Mouse (Mus musculus) cerebellum, adult 9-10 months (tissue): ENCODE data around the gene Cul4a.
"Not testable (repeated sequence)": the region's sequence is repeated elsewhere in the genome, so short reads cannot be mapped to it uniquely, and the experiment has no call there.

Experiments used
- DNase-seq: peaks from one replicate; pipeline ENCODE4 v3.0.0; 2022

The Cul4a gene

DNA sequence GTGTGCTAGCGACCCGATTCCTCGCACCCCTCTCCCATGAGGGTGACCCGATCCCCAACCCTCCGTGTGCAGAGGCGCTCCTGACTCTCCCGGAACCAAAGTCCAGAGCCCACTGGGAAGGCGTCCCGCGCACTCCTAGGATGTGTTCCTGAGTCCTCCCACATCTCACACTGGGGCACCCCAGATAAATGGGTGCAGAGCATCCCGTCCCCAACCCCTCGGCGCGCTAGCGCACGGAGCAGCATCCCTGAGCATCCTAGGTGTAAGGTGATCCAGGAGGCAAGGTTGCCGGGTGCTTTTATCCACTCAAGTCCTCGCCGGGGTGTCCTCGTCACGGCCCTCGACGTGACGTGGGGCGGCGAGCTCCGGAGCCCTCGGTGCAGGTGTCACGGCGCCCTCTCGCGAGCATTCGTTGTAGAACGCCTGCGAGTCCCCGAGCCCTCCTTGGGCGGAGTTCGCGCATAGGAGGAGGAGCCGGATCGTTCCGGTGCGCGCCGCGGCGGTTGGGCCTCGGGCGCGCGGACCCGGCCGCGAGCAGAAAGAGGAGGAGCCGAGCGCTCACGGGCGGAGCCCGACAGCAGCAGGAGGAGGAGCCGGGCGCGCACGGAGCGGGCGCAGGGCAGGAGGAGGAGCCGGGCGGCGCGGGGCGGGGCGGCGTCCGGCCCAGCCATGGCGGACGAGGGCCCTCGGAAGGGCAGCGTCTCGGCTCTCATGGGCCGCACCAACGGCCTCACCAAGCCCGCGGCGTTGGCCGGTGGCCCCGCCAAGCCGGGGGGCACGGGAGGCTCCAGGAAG lies at the start of gene Cul4a, which contains the start of gene Pcid2:
TSS of gene Cul4a (plus strand) at position 535 of the 795 bp plus-strand sequence.
TSS of gene Pcid2 (minus strand) at position 373 of the 795 bp plus-strand sequence.
- peak; percentile 96 for DNase-seq

DNA sequence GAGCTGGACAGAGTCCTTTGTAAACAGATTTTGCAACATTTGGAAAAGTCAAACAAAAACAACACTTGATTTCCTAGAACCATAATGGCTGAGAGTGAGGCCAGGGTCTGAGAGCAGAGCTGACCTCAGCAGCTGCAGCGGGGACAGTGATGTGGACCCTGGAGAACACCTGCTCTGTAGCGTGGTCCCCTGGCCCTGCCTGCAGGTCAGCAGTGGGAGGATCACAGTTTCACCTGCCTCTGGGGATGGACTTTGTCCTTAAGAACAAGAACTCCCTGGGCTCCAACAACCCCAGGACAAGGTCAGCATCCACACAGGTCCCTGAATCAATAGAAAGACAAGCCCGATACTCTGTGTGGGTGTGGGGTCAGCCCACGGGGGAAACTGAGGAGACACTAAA lies 48.1 kb upstream of the Cul4a start:
- no peak for DNase-seq

DNA sequence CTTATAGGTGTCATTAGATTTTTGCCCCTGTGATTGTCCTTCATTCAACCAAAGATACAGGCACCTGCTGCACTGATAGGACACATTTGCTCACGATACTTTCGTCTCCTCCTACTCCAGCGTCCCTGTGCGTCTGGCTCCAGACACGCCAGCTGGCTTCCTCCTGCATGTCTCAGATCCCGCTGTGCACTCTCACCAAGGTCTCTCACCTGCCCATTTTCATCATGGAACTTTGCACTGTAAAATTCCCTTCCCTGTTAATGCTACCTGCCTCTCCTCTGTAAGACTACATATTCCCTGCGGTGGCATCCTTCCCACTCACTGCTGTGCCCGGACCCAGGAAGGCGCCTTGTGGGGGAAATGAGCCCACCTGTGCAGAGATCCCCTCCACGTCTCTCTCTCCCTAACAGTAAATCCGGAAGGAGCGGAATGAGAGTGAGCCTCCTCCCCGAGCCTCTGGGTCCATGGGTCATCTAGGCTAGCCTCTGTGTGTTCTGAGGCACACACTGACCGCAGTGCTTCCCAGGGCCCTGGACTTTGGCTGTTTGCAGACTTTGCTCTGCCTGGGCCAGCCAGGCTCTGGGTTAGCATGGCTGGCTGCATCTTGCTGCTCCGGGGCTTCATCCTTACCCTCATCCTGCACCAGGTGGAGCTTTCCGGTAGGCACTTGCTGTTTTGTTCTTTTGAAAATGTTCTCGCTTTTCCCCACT lies 44.8 kb upstream of the Cul4a start, which contains the start of gene Proz:
TSS of gene Proz (plus strand) at position 474 of the 710 bp plus-strand sequence.
- DNase-seq: no peak

DNA sequence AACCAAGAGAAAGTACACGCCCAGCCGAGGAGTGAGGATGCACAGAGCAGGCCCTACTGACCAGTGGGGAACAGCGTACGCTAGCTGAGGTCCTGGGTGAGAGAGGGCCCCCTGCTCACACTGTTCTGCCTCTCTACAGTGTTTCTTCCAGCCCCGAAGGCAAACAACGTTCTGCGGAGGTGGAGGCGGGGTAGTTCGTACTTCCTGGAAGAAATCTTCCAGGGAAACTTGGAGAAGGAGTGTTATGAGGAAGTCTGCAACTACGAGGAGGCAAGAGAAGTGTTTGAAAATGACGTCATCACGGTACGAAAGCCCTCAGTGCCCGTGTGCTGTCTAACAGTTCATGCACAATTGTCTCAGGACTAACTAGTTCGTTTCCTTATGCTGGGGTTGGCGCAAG lies 42.3 kb upstream of the Cul4a start:
- no peak for DNase-seq

DNA sequence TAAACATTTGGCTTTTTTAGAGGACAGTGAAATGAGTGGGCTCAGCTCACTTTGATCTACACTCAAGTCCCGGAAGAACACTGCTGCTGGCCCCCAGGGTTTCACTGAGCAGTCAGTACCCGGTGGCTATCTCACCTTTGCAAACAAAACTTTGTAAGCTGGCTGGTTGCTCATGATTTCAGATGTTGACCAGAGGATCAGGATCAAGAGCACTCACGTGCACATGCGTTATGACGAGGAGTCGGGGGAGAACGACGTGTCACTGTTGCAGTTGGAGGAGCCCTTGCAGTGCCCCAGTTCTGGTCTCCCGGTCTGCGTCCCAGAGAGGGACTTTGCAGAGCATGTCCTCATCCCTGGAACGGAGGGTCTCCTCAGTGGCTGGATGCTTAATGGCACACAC lies 32.2 kb upstream of the Cul4a start:
- DNase-seq: no peak

DNA sequence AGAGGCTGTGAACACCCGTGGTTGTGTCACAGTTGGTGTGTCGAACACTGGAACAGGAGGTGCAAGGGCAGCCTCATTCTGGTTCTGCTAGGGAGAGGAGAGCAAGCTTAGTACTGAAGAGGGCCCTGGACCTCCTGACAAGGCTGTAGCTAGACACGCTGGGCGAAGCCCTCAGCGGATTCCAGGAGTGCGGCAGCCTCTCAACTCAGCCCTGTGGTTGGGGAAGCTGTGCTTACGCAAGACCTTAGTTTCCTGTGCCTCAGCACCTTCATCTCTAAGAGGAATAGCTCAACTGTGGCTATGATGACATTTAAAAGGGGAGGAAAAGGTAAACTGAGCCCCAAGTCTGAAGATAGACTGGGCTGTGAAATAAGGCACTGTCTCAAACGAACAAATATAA lies 30.4 kb upstream of the Cul4a start:
- DNase-seq: no peak

DNA sequence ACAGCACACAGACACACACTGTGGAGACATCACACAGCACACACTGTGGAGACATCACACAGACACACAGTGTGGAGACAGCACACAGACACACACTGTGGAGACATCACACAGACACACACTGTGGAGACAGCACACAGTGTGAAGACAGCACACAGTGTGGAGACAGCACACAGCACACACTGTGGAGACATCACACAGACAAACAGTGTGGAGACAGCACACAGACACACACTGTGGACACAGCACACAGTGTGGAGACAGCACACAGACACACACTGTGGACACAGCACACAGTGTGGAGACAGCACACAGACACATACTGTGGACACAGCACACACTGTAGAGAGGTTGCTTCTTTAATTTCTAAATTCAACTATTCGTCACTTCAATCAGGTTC lies 29.8 kb upstream of the Cul4a start:
- not testable (repeated sequence) for DNase-seq

DNA sequence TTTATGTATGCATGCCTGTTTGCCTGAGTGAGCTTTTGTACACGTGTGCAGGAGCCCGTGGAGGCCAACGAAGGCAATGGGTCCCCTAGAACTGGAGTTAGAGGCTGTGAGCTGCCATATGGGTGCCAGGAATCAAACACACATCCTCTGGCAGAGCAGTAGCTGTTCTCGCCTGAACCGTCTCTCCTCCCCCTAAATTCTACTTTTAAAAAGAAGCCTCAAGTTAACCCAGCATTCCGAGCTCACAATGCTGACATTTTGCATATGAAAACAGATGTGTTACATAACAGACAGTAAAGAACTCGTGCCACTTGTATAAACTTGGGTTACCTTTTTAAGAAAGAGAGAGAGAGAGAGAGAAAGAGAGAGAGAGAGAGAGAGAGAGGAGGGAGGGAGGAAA lies 27.9 kb upstream of the Cul4a start:
- DNase-seq: no peak

DNA sequence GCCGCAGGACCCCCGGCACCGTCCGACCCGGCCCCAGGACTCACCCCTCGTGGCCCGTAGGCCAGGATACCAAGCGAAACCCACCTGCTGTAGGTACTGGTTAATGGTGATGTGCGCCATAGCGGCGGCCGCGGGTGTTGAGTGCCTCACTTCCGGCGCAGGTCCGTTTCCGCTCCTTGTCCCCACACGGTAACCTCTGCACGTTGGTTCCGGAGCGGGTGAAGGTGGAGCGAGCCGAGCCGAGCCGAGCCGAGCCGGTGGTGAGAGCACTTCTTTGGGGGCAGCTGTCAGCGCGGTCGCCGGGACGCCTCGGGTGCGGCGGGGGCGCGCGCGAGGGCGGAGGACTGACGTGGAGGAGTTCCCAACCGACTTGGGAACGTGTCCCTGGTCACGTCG lies 732 bp upstream of the Cul4a start:
- DNase-seq: peak; percentile 89

DNA sequence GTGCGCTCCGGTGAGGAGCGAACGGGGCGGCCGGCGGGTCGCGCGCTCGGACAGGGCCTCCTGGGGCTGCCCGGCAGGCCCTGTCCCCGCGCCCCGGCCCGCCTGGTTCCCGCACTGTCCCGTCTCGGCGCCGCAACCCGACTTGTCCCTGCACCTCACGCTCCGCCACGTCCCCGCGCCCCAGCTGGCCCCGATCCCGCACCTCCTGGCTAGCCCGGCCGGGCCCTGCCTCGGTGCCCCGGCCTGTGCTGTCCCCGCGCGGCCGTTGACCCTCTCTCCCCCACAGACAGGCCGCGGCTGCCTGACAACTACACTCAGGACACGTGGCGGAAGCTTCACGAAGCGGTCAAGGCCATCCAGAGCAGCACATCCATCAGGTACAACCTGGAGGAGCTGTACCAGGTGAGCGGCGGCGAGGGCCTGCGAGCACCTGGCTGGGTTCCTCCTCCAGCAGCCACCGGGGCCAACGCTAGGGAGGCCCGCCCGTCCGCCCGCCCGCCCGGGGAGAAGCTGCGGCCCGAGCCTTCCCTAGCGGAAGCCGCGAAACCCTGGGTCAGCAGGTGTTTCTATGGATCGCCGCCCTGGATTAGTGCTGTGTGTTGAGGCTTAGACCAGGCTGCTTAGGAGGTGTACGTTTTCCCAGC lies 609 bp downstream of the Cul4a start:
- DNase-seq: no peak

DNA sequence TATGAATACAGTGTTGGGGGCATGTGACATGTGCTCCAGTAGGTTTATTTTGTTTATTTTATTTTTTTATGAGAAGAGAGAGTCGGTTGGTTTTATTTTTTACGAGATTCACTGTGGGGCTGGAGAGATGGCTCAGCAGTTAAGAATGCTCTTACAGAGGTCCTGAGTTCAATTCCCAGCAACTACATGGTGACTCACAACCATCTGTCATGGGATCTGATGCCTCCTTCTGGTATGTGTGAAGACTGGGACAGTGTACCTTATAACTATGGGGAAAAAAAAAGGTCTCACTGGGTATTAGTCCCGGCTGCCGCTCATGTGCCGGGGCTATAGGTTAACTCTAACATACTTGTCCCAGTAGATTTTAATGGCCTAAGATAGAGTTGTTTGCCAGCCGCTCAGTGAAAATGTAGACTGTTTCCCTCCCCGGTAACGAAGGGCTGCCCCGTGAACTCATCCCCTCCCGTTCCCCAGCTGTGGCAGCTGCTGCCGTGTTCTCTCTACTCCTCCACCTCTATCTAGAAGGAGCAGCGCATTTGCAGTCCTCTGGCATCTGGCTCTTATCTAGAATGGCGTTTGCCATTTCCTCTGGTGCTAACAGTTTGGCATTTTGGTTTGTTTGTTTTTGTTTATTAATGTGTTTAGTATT lies 2.7 kb downstream of the Cul4a start:
- DNase-seq: no peak

DNA sequence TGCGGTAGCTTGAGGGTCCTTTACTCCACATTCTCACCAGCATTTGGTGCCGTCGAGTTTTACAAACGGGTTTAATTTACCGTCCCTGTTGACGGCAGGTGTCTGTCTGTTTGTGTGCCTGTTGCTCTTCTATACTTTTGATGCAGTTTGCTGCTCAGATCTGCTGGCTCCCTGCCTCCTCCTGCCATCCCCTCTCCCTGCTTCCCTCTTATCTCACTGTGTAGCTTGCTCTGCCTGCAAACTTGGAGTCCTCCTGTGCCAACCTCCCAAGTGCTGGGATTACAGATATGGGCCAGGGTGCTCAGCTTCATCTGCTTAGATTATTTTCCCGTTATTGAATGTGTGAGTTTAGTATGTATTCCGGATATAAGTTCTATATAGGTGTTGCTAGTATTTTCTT lies 3.5 kb downstream of the Cul4a start:
- no peak for DNase-seq

DNA sequence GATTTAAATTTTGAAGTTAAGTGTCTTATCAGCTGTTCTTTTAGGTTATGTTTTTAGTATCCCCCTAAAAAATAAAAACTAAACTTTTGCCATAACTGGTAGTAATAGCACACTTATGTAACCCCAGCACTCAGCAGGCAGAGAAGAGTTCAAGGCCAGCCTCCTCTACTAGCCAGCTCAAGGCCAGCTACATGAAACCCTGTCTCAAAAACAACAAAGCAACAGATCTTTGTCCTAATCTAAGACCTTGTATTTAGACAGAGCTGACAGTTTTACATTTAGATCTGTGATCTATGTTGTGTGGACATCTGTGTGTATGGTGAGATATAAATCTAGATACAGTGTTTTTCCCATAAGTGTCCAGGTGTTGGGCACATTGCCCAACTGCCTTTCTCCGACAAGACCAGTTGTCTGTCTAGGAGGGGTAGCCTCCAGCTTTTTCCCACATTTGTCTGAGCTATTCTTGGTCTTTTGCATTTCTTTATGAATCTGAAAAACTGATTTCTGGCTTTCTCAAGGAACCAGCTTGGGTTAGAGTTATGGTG lies 4.1 kb downstream of the Cul4a start:
- no peak for DNase-seq

DNA sequence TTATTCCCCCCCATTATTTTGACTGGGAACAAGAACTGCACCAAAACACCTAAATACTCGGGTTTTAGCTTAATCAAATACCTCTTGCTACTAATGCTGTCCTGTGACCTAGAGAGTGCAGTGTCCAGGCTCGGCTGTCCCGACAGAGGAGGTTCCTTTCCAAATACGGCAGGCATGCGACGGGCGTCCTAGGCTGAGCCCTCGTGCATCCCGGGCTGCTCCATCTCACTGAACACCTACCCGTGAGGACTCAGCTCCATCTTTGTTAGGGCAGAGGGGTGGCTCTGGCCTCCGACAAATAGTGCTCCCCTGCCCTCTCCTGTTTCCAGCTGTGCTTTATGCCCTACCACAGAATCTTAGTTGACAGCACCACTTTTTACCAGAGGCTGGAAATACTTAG lies 6.5 kb downstream of the Cul4a start:
- DNase-seq: no peak

DNA sequence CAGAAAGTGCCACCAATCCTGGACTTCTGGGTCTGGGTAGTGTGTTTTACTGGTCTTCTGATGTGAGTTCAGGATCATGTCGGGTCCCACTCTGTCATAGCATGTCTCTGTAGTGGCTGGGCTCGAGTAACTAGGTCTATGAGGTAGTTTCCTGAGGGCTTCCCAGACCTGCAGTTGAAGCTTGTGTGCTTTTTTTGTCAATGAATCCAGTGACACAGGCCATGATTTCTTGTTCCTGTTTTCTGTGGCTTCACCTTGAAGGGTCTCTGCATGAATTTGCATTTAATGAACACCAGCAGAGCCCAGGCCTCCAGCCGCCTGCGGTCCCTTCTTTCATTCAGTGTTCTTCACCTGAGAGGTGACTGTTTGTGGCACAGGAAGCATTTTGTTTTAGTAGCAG lies 7.8 kb downstream of the Cul4a start:
- no peak for DNase-seq

DNA sequence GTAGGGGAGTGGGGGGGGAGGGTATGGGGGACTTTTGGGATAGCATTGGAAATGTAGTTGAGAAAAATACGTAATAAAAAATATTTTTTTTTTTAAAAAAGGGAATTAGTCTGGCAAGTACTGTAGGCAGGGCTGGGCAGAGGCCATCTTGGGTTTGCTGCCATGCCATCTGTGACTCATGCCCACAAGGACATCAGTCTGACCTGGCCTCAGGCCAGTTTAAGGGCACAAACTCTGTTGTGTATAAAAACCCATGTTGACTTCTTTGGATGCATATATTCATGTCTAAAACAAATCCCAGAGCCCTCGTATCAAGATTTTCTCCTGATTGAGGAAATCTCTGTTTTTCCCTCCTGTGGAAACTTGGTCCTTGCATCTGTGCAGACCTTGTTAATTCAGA lies 11.7 kb downstream of the Cul4a start:
- DNase-seq: no peak

DNA sequence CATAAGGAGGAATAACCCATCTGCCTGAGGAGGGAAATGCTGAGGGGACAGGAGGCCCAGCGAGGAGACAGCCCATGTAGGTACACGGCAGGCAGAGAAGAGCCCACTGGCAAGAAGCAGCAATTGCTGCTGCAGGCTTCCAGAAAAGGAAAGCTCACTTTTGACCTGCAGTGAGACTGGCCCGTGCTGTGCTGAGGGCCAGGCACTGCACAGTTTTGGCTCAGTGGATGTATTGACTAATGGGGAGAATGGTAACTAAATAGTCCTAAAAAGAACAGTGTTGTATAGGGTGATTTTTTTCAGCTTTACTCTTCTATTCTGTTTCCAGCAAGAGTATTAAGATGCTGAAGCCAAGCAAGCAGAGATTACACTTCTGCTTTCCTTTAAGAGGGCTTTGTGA lies 13.1 kb downstream of the Cul4a start:
- DNase-seq: no peak

DNA sequence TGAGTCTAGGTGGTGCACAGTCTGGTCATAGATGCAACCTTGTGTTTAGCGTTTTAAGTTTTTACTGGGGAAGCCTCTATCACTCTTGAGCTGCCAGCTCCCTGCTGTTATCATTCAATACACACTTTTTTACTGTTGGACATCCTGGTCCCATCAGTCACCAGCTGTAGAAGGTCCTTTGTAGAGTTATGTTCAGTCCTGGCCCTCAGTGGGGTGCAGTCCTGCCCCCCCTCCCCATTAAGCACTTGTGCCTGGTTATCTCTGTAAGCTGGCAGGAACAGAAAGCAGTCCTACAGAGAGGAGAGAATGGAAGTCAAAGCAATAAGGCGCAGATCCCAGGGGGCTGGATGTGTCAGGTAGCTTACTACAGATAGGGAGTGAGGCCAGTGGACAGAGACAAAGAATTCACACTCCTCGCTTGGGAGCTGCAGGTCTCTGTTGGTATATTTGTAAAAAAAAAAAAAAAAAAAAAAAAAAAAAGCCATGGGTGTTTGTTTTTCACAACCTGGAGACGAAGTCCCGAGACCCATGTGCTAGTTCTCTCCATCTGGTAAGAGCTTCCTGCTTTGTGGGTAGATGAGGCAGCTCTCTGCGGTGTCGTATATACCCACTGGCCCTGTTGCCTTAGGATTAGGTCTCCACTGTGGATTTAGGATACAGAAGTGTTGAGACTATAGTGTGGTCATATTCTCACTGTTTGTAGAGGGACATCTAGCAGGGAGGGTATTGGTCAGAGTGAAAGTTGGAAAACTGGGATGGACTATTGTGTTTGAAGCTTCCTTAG lies 15.7 kb downstream of the Cul4a start:
- no peak for DNase-seq

DNA sequence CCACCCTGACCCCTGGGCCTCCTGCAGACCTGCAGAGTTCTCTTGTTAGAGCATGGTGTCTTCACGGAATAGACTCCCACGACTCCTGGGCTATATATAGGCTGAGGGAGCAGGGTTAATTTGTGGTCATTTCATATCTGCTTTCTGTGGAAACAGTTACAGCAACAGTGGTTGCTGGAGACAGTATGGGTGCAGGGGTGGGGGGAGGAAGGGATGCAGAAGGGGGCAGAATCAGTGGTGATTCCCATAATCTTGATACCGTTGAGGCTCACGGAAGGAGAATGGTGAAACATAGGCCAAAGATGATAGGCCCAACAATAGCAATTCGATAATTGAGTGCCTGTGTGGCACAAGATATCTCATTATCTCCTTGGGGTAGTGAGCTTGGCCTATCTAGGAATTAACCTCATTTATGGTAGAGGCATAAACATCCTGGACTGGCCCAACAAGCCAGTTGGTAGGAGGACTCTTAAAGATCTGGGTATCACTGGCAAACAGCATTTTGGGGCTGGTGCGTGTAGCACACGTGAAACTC lies 17.5 kb downstream of the Cul4a start:
- no peak for DNase-seq

DNA sequence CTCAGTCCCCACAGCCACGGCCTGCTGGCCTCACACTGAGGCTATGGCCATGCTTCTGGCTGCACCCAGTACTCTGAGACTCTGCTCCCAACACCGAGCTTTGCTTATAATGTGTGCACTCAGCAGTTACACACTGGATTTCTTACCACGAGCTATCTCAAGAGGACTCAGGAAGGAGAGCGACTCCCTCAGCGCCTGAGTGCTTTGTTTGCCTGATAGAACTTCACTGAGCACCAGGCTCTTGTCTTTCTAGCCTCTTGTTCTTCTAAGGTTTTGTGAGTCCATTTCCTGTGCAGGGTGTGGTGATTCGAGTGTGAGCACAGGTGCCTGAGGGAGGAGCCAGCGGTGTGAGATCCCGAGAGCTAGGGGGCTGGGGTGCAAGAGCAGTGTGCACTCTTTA lies 19.5 kb downstream of the Cul4a start:
- no peak for DNase-seq

DNA sequence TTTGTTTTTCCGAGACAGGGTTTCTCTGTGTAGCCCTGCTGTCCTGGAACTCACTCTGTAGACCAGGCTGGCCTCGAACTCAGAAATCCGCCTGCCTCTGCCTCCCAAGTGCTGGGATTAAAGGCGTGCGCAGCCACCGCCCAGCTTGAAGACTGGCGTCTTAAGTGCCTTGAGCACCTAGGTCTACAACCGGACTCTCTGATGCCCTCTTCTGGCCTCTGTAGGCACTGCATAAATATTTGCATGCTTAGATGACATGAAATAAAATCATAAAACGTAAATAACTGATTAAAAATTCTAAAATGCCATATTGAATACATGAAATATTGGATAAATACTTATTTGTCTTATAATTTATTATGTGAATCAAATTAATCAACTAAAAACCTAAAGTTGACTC lies 26.8 kb downstream of the Cul4a start:
- peak; percentile 73 for DNase-seq

DNA sequence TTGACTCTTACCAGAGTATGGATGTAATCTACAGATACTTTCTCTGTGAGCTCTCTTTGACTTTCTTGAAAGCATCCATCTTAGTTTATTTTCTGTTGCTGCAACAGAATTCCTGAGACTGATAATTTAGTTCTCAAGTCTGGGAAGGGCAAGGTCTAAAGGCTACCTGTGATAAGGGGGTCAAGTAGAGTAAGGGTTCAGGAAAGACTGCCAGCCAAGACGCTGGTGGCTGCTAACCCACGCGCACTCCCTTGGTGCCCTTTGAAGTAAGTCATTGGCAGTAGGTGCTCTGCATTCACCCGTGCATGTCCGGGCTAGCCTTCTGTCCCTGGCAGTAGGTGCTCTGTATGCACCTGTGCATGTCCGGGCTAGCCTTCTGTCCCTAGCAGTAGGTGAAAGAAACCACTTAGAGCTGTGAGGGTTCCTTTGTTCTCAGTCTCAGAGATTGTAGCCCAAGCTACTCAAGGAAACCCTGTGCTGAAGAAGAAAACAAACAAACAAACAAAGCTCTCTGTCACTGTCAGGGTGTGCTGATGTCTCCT lies 34.3 kb downstream of the Cul4a start:
- DNase-seq: no peak
